Mouse (Mus musculus): Measurements from ENCODE around the gene Vmn1r137.
"Not testable (repeated sequence)": the region's sequence is repeated elsewhere in the genome, so short reads cannot be mapped to it uniquely, and the experiment has no call there.

The Vmn1r137 gene

GRCm38 (mm10) chr7:21994287-21994686, at the start of gene Vmn1r137:
TSS of gene Vmn1r137 (plus strand) at chr7:21994587.
- DNase-seq = not testable (repeated sequence)

DNA sequence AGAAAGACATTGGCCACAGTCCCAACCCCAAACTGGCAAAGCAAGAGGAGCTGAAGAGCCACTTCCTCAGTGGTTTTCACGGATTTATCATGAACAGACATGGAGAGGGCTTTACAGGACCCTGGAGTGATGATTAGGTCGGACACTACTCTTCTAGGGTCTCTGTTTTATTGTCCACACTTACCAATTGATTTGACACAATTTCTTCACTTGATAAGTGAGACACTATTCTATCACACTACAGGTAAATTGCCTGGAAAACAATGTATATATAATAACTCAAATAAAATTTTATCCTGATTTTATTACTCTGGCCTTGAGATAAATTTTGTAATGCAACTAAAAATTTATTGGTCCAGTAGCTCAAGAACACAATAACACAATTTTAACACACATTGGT, 34.4 kb downstream of the Vmn1r137 start, which contains the start of gene Vmn1r138:
Gene Vmn1r138, minus strand, starts transcription at position 101 of the 400 bp plus-strand sequence.
- DNase-seq = not testable (repeated sequence)

All from thymus, postnatal 25 days (tissue).